In the genomic region with DNA sequence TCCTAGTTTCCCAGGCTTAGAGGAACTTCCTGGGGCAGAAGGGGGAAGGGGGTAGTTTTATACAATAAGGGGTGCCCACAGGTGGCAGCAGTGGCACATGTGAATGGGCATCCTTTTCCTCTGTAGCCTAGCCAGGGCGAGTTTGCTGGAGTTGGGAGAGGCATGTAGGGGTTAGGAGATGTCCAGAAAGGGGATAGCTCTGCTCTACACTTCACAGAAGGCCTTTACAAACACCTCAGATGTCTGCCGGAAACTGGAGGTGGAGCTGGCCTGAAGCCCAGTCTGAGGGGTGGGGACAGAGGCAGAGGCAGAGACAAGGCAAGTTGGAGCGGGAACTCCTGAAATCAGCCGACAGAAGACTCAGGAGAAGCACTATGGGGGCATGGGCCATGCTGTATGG, we compare ENCODE assay signal across 8 mouse cellular contexts. TPM values are rescaled to one million over a fixed set of nuclear protein-coding genes. Genes with fewer than 3 reads are reported as not detected.
A peak's percentile ranks its signal among the peaks of the same experiment; 100 is the strongest.
DNase-seq lines count a peak whose midpoint lies in the region; ATAC-seq lines count a peak whose summit lies in the region.

A gene (plus strand): TSS at position 152 of the 400 bp plus-strand sequence.

- H3K4me3 ChIP-seq in hindbrain, embryonic 13.5 days: no peak within 1 kb of the TSS

- ATAC-seq in hindbrain, embryonic 13.5 days (ENCODE audit: low FRiP score): no peak

- H3K27ac ChIP-seq in hindbrain, embryonic 13.5 days: no peak within 1 kb of the TSS

- H3K9ac ChIP-seq in hindbrain, embryonic 13.5 days: no peak within 1 kb of the TSS

- peaks cover 46% of the 10 kb centered on the region for H3K36me3 ChIP-seq in hindbrain, embryonic 13.5 days

- H3K27me3 ChIP-seq in hindbrain, embryonic 13.5 days: no peaks in the 10 kb centered on the region

- no peaks in the 10 kb centered on the region for H3K9me3 ChIP-seq in hindbrain, embryonic 13.5 days

- intact Hi-C loops in heart, postnatal 36 days (cut with DNase I): no loop called here

- WGBS in hindbrain, embryonic 13.5 days: 66% methylated on average over 4 of the region's 4 CpGs

- peaks cover 11% of the 10 kb centered on the region for H3K4me1 ChIP-seq in hindbrain, embryonic 13.5 days (replicated peaks)

- no peak within 1 kb of the TSS for H3K4me2 ChIP-seq in hindbrain, embryonic 13.5 days

- DNase-seq in layer of hippocampus, adult 11-12 months (ENCODE audit: low spot score): peak; percentile 37
- DNase-seq in layer of hippocampus, adult 9-10 months (ENCODE audit: low spot score): no peak
- peak; percentile 80 for DNase-seq in brain, adult 2 months (ENCODE audit: low read depth, low spot score)
- peak; percentile 30 to 53 for DNase-seq in heart, postnatal 36 days
- DNase-seq in lung, adult 18-20 months: peak; percentile 59
- DNase-seq in spleen, adult 18-20 months: peak; percentile 42 to 62
- no peak for DNase-seq in embryo, embryonic 9.5 days (ENCODE audit: extremely low spot score)

RNA-seq across cellular contexts. Expression of the gene that starts here (rescaled TPM):
- not detected for total RNA-seq in heart, postnatal 36 days (2021)
- polyA plus RNA-seq in hindbrain, embryonic 13.5 days (2015; fragmentation: Nextera tagmentation; extraction: Ambion mirVana): 2.3 and 2.9 TPM in 2 replicates

Comparison
In these comparisons a context has a peak if more than half of its experiments do, and no peak if none do; other contexts are left out.
1. DNase-seq: peak in layer of hippocampus, adult 11-12 months (single experiment), brain, adult 2 months (single experiment), lung, adult 18-20 months (2 of 2) and spleen, adult 18-20 months (2 of 2); none in layer of hippocampus, adult 9-10 months (single experiment) and embryo, embryonic 9.5 days (single experiment).
2. Peak in DNase-seq in heart, postnatal 36 days; RNA of the gene not detected or under 1 TPM.